Mouse (Mus musculus) lung, postnatal 4 days (tissue): ENCODE data around the gene Naa35.
A peak's percentile ranks its signal among the peaks of the same experiment; 100 is the strongest.

Experiments used
- DNase-seq, 2 experiments: peaks; one replicate each; pipeline ENCODE4 v3.0.0; 2021

Gene Naa35

DNA sequence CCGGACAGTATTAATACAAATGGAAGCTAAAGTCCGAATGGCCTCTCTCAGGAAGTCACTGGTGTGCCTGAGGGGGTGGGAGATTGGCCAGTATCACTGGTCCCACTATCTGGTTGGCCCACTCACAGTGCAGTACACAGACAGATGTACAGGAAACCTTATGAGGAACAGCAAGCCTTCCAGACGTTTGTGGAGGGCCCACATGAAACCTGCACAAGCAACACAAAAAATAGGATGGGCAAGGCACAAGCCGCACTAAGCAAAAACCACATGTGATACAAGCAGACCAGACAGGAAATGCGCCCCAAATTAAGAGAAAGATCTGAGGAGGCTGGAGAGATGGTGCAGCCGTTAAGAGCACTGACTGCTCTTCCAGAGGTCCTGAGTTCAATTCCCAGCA is 87.2 kb downstream of the Naa35 start:
- no peak for DNase-seq

DNA sequence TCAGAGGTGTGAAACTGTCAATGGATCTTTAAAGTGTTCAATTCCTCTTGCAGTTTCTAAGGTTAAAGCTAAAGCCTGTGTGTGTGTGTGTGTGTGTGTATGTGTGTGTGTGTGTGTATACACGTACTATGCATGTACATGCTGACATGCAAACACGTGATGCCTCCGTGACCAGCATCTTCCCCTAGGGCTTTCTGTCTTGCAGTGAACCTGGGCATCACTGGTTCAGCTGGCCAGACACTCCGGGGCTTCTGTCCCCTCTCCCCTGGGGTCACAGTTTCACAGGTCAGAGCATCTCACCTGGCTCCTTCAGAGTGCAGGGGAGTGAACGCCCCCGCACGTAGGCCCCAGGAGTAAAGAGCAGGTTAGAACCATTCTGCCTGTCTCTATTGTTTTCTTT is 88.5 kb downstream of the Naa35 start:
- DNase-seq: no peak

DNA sequence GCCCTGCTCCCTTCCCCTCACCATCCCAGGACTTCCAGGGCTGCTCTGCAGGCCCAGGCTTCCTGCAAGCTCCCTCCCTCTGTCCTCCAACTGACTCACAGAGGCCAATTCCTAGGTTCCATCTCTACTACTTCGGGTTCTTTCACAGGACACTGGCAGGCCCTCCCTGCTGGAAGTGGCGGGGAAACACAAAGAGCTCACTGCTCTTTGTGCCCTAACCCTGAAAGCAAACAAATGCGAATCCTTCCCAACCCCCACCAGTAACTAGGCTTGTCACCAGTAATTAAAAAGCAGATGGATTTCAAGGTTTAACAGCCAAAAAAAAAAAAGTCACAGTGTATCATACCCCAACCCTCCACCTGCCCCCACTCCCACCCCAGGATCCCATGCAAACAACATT is 89.2 kb downstream of the Naa35 start:
- no peak for DNase-seq

- no peak for DNase-seq
These were observed 89.7 kb downstream of the Naa35 start for GRCm38 (mm10) chr13:59674761-59675150.

GRCm38 (mm10) chr13:59675151-59676011 is 90.3 kb downstream of the Naa35 start, which contains the start of gene Golm1:
TSS of gene Golm1 (minus strand) at chr13:59675811.
- DNase-seq: peak; percentile 81 to 87

DNA sequence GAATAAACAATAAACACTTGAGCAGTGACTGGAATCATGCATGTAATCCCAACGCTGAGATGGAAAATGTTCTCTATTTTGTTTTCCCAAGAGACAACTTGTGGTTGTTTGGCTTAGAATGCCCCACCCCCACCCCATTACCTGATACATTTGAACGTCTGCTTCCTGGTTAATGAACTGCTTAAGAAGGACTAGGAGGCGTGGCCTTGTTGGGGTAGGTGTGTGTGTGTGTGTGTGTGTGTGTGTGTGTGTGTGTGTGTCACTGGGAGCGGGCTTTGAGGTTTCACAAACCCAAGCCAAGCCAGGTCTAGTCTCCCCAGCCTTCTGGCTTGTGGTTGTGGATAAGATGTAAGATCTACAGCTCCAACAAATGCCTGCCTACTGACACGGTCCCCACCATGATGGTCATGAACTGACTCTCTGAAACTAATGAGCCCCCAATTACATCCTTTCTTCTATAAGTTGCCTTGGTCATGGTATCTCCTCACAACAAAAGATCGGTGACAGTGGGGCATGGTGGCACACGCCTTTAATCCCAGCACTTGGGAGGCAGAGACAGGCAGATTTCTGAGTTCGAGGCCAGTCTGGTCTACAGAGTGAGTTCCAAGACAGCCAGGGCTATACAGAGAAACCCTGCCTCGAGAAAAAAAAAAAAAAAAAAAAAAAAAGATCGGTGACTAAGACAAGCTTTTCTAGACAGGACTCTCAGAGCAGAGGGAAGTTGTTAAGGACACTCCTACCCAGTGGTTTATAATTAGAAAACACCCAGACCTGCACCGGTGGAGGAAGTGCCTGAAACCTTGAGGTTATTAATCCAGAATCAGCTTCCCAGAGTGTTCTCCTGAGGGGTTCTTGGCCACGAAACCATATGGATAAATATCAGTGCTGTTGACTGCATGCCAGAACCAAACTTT is 91.5 kb downstream of the Naa35 start:
- no peak for DNase-seq

GRCm38 (mm10) chr13:59679306-59679705 is 94.2 kb downstream of the Naa35 start:
- no peak for DNase-seq

DNA sequence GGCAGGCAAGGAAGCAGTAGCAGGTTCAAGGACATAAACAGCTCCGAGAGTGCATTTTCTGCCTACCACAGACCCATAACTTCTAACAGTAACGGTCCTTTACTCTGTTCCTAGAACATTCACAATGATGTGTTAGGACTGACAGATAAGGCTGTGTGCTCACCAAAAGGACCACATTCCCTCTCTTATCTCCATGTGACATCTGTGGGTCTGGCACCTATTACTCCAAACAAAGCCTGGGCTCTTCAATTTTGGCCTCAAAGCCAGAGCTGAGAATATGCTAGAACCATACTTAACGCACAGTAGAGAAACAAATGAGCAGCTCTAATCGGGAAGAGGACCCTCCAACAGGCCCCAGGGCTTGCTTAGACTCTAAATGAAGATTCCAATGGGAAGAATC is 94.8 kb downstream of the Naa35 start:
- no peak for DNase-seq

DNA sequence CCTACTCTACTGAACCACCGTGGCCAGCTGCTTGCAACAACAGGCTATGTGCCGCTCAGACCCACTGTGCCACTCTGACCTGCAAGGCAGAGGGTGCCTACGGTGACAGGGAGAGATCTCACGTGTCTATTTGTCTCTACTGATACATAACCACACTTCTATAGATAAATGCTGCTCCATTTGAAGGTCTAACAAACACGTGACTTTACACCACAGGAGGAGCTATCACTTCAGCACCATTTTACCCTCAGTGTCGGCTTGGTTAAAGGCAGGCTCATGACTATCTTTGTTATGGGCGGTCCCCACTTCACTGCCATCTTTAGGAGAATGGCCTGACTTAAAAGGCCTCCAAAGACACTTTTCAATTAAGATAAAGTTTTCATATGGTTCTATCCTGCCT is 97.6 kb downstream of the Naa35 start:
- no peak for DNase-seq

DNA sequence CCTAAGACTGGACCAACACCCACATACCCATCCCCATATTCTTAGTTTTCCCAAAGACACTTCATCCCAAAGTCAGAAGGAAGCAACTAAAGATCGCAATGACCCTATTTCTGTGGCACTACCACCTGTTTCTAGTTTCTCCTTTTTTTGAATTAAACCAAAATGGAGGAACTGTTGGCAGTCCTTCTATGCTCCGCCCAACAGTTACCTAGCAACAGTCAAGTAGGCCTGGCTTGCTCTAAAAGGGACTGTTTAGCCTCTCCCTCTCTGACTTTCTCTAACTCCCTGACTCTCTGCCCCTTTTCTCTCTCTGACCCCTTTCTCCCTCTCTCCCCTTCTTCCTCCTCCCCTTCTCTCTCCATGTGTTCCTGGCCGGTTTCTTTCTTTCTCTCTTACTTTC is 100.2 kb downstream of the Naa35 start:
- no peak for DNase-seq
